Mouse (Mus musculus): ENCODE results near the gene Acot7. TPM values are rescaled to one million over a fixed set of nuclear protein-coding genes. Genes with fewer than 3 reads are reported as not detected.

Acot7 gene
- polyA plus RNA-seq, 2 experiments = 47.3 to 50.3 TPM

- ATAC-seq (ENCODE audit: low FRiP score, low read depth) (no peak), DNase-seq (ENCODE audit: low spot score) (no peak)
- Histone ChIP-seq H3K9me3 (ENCODE audit: control insufficient read depth, low read length) (no peaks in the 10 kb centered on the region), H3K27ac (replicated peaks; ENCODE audit: low read depth, low read length) (no peak overlapping the region), H3K4me2 (replicated peaks; ENCODE audit: low read depth, low read length, severe bottlenecking) (no peak overlapping the region), H3K27me3 (ENCODE audit: control insufficient read depth, insufficient read depth, low read length) (no peaks in the 10 kb centered on the region), H3K36me3 (ENCODE audit: control insufficient read depth, insufficient read depth, low read length) (peaks cover 55% of the 10 kb centered on the region), H3K9ac (ENCODE audit: low read depth, low read length, severe bottlenecking) (no peak overlapping the region), H3K4me1 (ENCODE audit: control insufficient read depth, insufficient read depth, low read length) (peaks cover 4% of the 10 kb centered on the region), H3K4me3 (replicated peaks; ENCODE audit: low read length) (no peak overlapping the region)
- TF ChIP-seq POLR2A (IDR thresholded peaks at IDR 0.05; ENCODE audit: borderline replicate concordance, extremely low read depth, insufficient read depth, insufficient read length) = no peak
- 86% methylated on average over 10 of the region's 10 CpGs for WGBS
These were observed 125.2 kb downstream of the Acot7 start for GRCm38 (mm10) chr4:152303172-152303571.

- Histone ChIP-seq H3K36me3 (ENCODE audit: control insufficient read depth, insufficient read depth, low read length) (peaks cover 52% of the 10 kb centered on the region), H3K4me2 (replicated peaks; ENCODE audit: low read depth, low read length, severe bottlenecking) (no peak overlapping the region), H3K4me1 (ENCODE audit: control insufficient read depth, insufficient read depth, low read length) (no peaks in the 10 kb centered on the region), H3K9ac (ENCODE audit: low read depth, low read length, severe bottlenecking) (no peak overlapping the region), H3K4me3 (replicated peaks; ENCODE audit: low read length) (no peak overlapping the region), H3K27me3 (ENCODE audit: control insufficient read depth, insufficient read depth, low read length) (no peaks in the 10 kb centered on the region), H3K27ac (replicated peaks; ENCODE audit: low read depth, low read length) (no peak overlapping the region), H3K9me3 (ENCODE audit: control insufficient read depth, low read length) (no peaks in the 10 kb centered on the region)
- DNase-seq (ENCODE audit: low spot score) (no peak), ATAC-seq (ENCODE audit: low FRiP score, low read depth) (no peak)
- whole genome bisulfite sequencing = 91% methylated on average over 6 of the region's 6 CpGs
- no peak for TF ChIP-seq POLR2A (IDR thresholded peaks at IDR 0.05; ENCODE audit: borderline replicate concordance, extremely low read depth, insufficient read depth, insufficient read length)
These were observed 126.8 kb downstream of the Acot7 start for GRCm38 (mm10) chr4:152304685-152305084.

- WGBS = 72% methylated on average over 6 of the region's 6 CpGs
- no peak overlapping the region for H3K27ac ChIP-seq (replicated peaks; ENCODE audit: low read depth, low read length)
- no peak for TF ChIP-seq POLR2A (IDR thresholded peaks at IDR 0.05; ENCODE audit: borderline replicate concordance, extremely low read depth, insufficient read depth, insufficient read length)
- no peak overlapping the region for H3K9ac ChIP-seq (ENCODE audit: low read depth, low read length, severe bottlenecking)
- H3K27me3 ChIP-seq (ENCODE audit: control insufficient read depth, insufficient read depth, low read length) = 0 out of 2 replicates have a peak, but pooled peaks cover 3% of the 10 kb centered on the region
- no peaks in the 10 kb centered on the region for H3K4me1 ChIP-seq (ENCODE audit: control insufficient read depth, insufficient read depth, low read length)
- H3K36me3 ChIP-seq (ENCODE audit: control insufficient read depth, insufficient read depth, low read length) = peaks cover 41% of the 10 kb centered on the region
- no peak overlapping the region for H3K4me3 ChIP-seq (replicated peaks; ENCODE audit: low read length)
- ATAC-seq (ENCODE audit: low FRiP score, low read depth) = no peak
- no peak for DNase-seq (ENCODE audit: low spot score)
- H3K9me3 ChIP-seq (ENCODE audit: control insufficient read depth, low read length) = no peaks in the 10 kb centered on the region
- no peak overlapping the region for H3K4me2 ChIP-seq (replicated peaks; ENCODE audit: low read depth, low read length, severe bottlenecking)
These were observed 128.1 kb downstream of the Acot7 start for GRCm38 (mm10) chr4:152305991-152306390.

GRCm38 (mm10) chr4:152307542-152307941 is 129.6 kb downstream of the Acot7 start:
- no peak for TF ChIP-seq POLR2A (IDR thresholded peaks at IDR 0.05; ENCODE audit: borderline replicate concordance, extremely low read depth, insufficient read depth, insufficient read length)
- H3K9me3 ChIP-seq (ENCODE audit: control insufficient read depth, low read length) = no peaks in the 10 kb centered on the region
- H3K4me2 ChIP-seq (replicated peaks; ENCODE audit: low read depth, low read length, severe bottlenecking) = no peak overlapping the region
- no peak overlapping the region for H3K4me3 ChIP-seq (replicated peaks; ENCODE audit: low read length)
- H3K27ac ChIP-seq (replicated peaks; ENCODE audit: low read depth, low read length) = no peak overlapping the region
- DNase-seq (ENCODE audit: low spot score) = no peak
- H3K9ac ChIP-seq (ENCODE audit: low read depth, low read length, severe bottlenecking) = no peak overlapping the region
- peaks cover 16% of the 10 kb centered on the region for H3K27me3 ChIP-seq (ENCODE audit: control insufficient read depth, insufficient read depth, low read length)
- no peaks in the 10 kb centered on the region for H3K4me1 ChIP-seq (ENCODE audit: control insufficient read depth, insufficient read depth, low read length)
- peaks cover 28% of the 10 kb centered on the region for H3K36me3 ChIP-seq (ENCODE audit: control insufficient read depth, insufficient read depth, low read length)
- no peak for ATAC-seq (ENCODE audit: low FRiP score, low read depth)
- 85% methylated on average over 9 of the region's 9 CpGs for WGBS

- TF ChIP-seq POLR2A (IDR thresholded peaks at IDR 0.05; ENCODE audit: borderline replicate concordance, extremely low read depth, insufficient read depth, insufficient read length) = no peak
- Histone ChIP-seq H3K4me2 (replicated peaks; ENCODE audit: low read depth, low read length, severe bottlenecking) (no peak overlapping the region), H3K4me1 (ENCODE audit: control insufficient read depth, insufficient read depth, low read length) (peaks cover 9% of the 10 kb centered on the region), H3K36me3 (ENCODE audit: control insufficient read depth, insufficient read depth, low read length) (no peaks in the 10 kb centered on the region), H3K9ac (ENCODE audit: low read depth, low read length, severe bottlenecking) (no peak overlapping the region), H3K9me3 (ENCODE audit: control insufficient read depth, low read length) (no peaks in the 10 kb centered on the region), H3K27me3 (ENCODE audit: control insufficient read depth, insufficient read depth, low read length) (peaks cover 62% of the 10 kb centered on the region), H3K4me3 (replicated peaks; ENCODE audit: low read length) (no peak overlapping the region), H3K27ac (replicated peaks; ENCODE audit: low read depth, low read length) (no peak overlapping the region)
- DNase-seq (ENCODE audit: low spot score) = no peak
- 3% methylated on average over 14 of the region's 14 CpGs for WGBS
- ATAC-seq (ENCODE audit: low FRiP score, low read depth) = no peak
These were observed 134.3 kb downstream of the Acot7 start for GRCm38 (mm10) chr4:152312186-152312585.

GRCm38 (mm10) chr4:152313211-152313632 is 135.3 kb downstream of the Acot7 start:
- ATAC-seq (ENCODE audit: low FRiP score, low read depth) (no peak), DNase-seq (ENCODE audit: low spot score) (no peak)
- H3K4me2 ChIP-seq (replicated peaks; ENCODE audit: low read depth, low read length, severe bottlenecking) = peak overlapping the region; percentile 53
- no peaks in the 10 kb centered on the region for H3K36me3 ChIP-seq (ENCODE audit: control insufficient read depth, insufficient read depth, low read length)
- H3K27ac ChIP-seq (replicated peaks; ENCODE audit: low read depth, low read length) = no peak overlapping the region
- TF ChIP-seq POLR2A (IDR thresholded peaks at IDR 0.05; ENCODE audit: borderline replicate concordance, extremely low read depth, insufficient read depth, insufficient read length) = no peak
- WGBS = under 1% methylated on average over 25 of the region's 29 CpGs
- H3K4me1 ChIP-seq (ENCODE audit: control insufficient read depth, insufficient read depth, low read length) = peaks cover 9% of the 10 kb centered on the region
- no peaks in the 10 kb centered on the region for H3K9me3 ChIP-seq (ENCODE audit: control insufficient read depth, low read length)
- H3K27me3 ChIP-seq (ENCODE audit: control insufficient read depth, insufficient read depth, low read length) = peaks cover 73% of the 10 kb centered on the region
- H3K4me3 ChIP-seq (replicated peaks; ENCODE audit: low read length) = peak overlapping the region; percentile 31
- no peak overlapping the region; the same call in 1 of the 2 replicates for H3K9ac ChIP-seq (ENCODE audit: low read depth, low read length, severe bottlenecking)
